Mouse (Mus musculus) layer of hippocampus, postnatal 14 days (tissue): ENCODE measurements around the gene Ccdc9. TPM values are rescaled to one million over a fixed set of nuclear protein-coding genes. Genes with fewer than 3 reads are reported as not detected.
"Not testable (repeated sequence)": the region's sequence is repeated elsewhere in the genome, so short reads cannot be mapped to it uniquely, and the experiment has no call there.

Source experiments
- DNase-seq, 2 experiments: peaks; one replicate each; pipeline ENCODE4 v3.0.0; 2021 to 2022; ENCODE audit warnings: low spot score in 2 of 2, mixed read lengths in 1 of 2
- total RNA-seq, 2 experiments: library from RNA; stranded (reverse); gene quantifications; 2 replicates each; pipeline ENCODE4 v1.2.3; 2021

Ccdc9 gene
- total RNA-seq, 2 experiments from 2014 or later: 84.3 to 84.5 TPM

- DNase-seq: peak; percentile 77 to 89
Measured at GRCm38 (mm10) chr7:16273081-16273765, 13.4 kb downstream of the Ccdc9 start, which contains the start of gene Inafm1. Gene Inafm1 (minus strand): TSS chr7:16273617.

DNA sequence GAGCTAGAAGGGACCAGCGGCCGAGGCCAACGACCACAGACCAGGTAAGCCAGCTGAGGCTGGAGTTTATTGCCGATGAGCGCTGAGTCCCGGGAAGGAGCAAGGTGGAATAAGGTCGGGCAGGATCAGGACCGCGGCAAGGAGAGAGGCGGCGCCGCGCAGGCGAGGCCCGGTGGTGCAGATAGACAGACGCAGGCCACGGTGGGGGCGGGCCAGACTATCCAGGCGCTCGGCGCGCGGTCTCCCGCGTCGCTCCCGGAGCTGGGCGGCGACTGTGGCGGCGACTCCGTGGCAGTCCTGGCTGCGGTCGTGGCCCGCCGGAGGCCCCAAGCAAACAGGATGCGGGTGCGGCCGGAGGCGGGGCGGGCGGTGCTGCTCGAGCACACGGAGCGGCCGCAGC lies 13.9 kb downstream of the Ccdc9 start:
- peak in 1 of 2 experiments; percentile 57 for DNase-seq

GRCm38 (mm10) chr7:16271139-16271538 lies 15.5 kb downstream of the Ccdc9 start:
- DNase-seq: no peak

DNA sequence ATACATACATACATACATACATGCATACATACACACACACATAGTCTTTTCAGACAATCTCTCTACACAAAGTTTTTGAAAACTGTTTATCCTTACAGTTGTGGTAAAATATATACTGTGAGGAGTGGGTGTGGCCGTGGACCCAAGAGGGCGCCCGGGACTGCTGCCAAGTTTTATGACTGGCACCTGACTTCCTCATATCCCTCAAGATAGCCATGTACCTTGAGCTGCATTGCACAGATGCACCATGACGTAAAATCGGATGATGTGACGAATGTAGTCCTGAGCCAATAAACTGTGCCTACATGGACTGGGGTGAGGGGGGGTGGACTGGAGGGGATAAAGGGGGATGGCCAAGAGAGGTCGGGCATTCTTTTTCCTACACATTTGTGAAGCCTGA lies 20.0 kb downstream of the Ccdc9 start:
- DNase-seq: not testable (repeated sequence)

- no peak for DNase-seq
Measured at GRCm38 (mm10) chr7:16265856-16266255, 20.7 kb downstream of the Ccdc9 start.

GRCm38 (mm10) chr7:16263843-16264242 lies 22.8 kb downstream of the Ccdc9 start:
- no peak for DNase-seq

DNA sequence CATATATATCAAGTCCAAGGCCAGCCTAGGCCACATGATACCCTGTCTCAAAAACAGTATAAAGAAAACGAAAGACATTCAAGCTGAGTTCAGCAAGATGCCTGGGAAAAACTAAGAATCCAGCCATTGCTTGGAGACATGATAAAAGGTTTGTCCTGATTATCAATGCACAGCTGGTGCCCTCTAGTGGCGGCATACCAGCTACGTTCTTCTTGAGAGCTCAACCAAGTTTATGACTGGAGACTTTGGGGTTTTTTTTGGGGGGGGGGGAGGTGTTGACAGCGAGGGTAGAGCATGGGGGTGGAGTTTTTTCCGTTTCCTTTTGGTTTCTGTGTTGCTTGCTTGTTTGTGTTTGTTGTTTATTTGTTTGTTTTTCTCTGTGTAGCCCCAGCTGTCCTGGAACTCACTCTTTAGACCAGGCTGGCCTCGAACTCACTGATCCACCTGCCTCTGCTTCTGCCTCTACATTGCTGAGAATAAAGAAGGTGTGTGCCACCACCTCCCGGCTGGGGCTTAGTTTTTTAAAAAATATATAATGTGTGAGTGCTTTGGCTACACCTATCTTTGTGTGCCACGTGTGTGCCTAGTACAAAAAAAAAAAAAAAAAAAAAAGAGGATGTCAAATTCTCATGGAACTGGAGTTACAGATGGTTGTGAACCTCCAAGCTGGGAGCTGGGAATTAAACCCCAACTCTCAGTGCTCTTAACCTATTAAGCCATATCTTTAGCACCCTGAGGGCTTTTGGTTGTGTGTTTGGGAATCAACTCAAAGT lies 23.4 kb downstream of the Ccdc9 start:
- DNase-seq: peak; percentile 64 to 73

DNA sequence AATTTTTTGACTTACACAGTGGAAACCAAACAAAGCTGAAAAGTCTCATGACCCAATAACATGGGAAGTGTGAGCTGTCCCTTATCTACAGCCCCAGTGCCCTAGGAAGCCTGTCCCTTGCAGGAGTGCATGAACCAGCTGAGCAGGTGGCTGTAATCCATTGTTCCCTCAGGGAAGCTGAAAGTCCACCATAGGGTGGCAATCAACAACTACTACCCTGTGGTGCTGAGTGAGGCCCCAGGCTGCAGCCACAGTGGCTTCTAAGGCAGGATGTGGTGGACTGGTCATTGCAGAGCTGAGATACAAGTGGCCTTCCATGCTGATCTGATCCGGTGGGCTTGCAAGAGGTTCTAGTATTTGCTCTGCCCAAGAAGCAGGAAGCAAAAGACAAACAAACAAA lies 25.5 kb downstream of the Ccdc9 start:
- DNase-seq: no peak

- no peak for DNase-seq
Measured at GRCm38 (mm10) chr7:16259110-16259590, 27.4 kb downstream of the Ccdc9 start, which contains the start of gene C5ar1. Gene C5ar1 (minus strand): TSS chr7:16259540.

GRCm38 (mm10) chr7:16257830-16258229 lies 28.8 kb downstream of the Ccdc9 start:
- DNase-seq: no peak

GRCm38 (mm10) chr7:16255963-16256362 lies 30.6 kb downstream of the Ccdc9 start:
- not testable (repeated sequence) for DNase-seq

GRCm38 (mm10) chr7:16254195-16254594 lies 32.4 kb downstream of the Ccdc9 start:
- no peak for DNase-seq

GRCm38 (mm10) chr7:16250687-16251086 lies 35.9 kb downstream of the Ccdc9 start:
- DNase-seq: no peak

DNA sequence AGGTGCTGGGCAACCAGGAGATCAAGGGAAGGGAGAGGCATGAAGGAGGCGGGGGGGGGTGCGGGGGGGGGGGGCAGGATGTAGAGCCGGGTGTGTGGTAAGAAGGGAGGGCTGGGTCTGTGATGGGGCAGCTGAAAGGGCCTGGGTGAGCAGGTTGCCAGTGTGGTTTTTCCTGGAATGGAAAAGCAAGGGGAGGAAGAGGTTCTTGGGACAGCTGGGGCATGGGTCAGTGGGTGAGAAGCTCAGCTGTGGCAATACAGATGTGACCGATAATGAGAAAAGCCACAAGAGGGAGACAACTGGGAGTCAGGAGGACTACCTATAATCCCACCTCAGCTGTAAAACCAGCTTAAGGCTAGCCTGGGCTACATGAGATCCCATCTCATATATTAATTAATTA lies 40.6 kb downstream of the Ccdc9 start:
- DNase-seq: no peak

DNA sequence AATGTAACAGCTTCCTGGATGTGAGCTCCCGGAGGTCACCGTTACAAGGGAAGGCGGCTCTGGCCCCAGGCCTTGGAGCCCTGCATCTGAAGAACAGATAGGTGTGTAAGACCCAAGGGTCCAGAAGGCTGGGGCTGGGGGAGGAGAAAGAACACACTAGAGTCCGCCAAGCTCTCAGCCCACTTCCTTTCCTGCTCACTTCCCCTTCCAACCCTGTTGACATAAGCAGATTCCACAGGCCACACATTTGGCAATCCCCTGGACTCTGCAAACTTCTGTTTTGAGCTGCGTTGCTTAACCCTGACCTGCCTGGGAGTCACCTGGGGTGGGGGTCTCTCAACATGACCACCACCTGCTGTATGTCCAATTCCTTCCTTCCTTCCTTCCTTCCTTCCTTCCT lies 42.5 kb downstream of the Ccdc9 start, which contains the start of gene C5ar2:
TSS of gene C5ar2 (minus strand) at position 88 of the 400 bp plus-strand sequence.
- no peak for DNase-seq

DNA sequence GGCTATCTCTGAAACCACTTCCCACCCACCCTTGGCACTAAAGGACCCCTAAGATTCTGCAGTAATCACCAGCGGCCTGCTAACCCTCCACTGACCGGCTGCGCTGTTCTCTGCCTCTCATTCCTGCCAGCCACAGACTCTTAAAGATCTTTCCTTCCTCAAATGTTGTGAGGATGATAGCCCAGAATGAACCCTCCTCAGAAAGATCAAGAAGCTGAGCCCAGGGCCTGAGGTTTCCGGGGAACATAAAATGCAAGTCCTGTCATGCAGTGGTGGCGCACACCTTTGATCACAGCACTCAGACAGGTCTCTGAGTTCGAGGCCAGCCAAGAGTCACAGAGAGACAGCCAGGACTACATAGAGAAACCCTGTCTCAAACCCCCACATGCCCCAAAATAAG lies 44.4 kb downstream of the Ccdc9 start:
- no peak for DNase-seq

DNA sequence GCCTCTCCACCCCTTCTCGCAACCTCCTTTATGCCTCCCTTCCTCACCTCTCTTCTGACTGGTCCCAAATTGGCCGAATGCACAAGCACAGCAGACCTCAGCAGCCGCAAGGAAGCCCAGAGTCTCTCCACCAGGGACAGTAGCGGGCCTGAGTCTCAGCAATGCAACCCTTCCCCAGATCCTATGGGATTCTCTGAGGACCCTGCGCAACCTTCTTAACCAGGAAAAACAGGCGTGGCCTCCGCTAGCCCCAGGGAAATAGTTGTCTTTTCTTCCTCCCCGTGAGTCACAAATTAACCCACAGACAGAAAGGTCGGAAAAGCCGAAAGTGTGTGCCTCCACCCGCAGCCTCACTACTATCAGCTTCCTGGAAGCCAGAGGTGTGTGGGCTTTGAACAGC lies 44.8 kb downstream of the Ccdc9 start:
- no peak for DNase-seq

- DNase-seq: no peak
Measured at GRCm38 (mm10) chr7:16240978-16241303, 45.7 kb downstream of the Ccdc9 start.

- DNase-seq: no peak
Measured at GRCm38 (mm10) chr7:16240281-16240977, 46.2 kb downstream of the Ccdc9 start.

- DNase-seq: no peak
Measured at GRCm38 (mm10) chr7:16239554-16239997, 47.0 kb downstream of the Ccdc9 start.

DNA sequence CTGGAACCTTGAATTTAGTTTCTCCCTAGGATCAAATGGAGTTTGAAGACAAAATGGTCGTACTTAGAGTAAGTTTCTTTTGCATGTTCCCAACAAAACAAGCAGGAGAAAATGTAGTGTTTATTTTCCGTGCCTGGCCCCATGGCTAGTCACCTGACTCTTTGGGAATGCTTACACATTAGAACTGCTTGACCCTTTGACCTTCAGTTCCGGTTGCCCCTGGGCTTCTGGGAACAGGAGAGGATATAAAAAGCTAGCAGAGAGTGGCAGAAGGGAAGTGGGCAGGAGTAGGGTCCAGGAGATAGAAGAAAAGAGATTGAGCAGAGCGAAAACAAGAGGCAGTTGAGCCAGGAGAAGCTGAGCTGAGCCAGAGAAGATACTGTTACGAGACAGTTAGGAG lies 56.7 kb downstream of the Ccdc9 start:
- DNase-seq: no peak
